Mouse (Mus musculus) forebrain, embryonic 13.5 days (tissue): Measurements from ENCODE around the gene Slc17a3. TPM values are rescaled to one million over a fixed set of nuclear protein-coding genes. Genes with fewer than 3 reads are reported as not detected.

Experiments used
- ATAC-seq: fragments of 200-750 bp; cut with Nextera tagmentation; 2 replicates; pipeline ENCODE4 v1.8.0; 2017
- H3K27ac ChIP-seq: fragments of 300-500 bp; sonication (generic); 2 replicates; pipeline ENCODE4 v1.5.1; 2015; ENCODE audit warnings: inconsistent platforms, mild to moderate bottlenecking, moderate library complexity
- H3K27me3 ChIP-seq: fragments of 300-500 bp; sonication (generic); 2 replicates; pipeline ENCODE4 v1.6.1; 2015; ENCODE audit warnings: mild to moderate bottlenecking, inconsistent platforms
- H3K36me3 ChIP-seq: fragments of 300-500 bp; sonication (generic); 2 replicates; pipeline ENCODE4 v1.6.1; 2015; ENCODE audit warnings: mild to moderate bottlenecking, inconsistent platforms; ENCODE audit not compliant: poor library complexity, severe bottlenecking
- H3K4me1 ChIP-seq: fragments of 300-500 bp; sonication (generic); 2 replicates; pipeline ENCODE4 v1.6.1; 2015; ENCODE audit warnings: inconsistent platforms
- H3K4me2 ChIP-seq: fragments of 300-500 bp; sonication (generic); 2 replicates; pipeline ENCODE4 v1.6.1; 2015; ENCODE audit warnings: inconsistent platforms, mild to moderate bottlenecking, moderate library complexity
- H3K4me3 ChIP-seq: fragments of 300-500 bp; sonication (generic); 2 replicates; pipeline ENCODE4 v1.5.1; 2015; ENCODE audit warnings: mild to moderate bottlenecking, inconsistent platforms
- H3K9ac ChIP-seq: fragments of 300-500 bp; sonication (generic); 2 replicates; pipeline ENCODE4 v1.6.1; 2015; ENCODE audit warnings: mild to moderate bottlenecking, inconsistent platforms
- H3K9me3 ChIP-seq: fragments of 300-500 bp; sonication (generic); replicated peaks from 2 replicates; pipeline ENCODE4 v1.6.1; 2016; ENCODE audit warnings: inconsistent platforms
- WGBS: fragments of 180-500 bp; shearing (Covaris S2); methylation state at CpG from one replicate; pipeline ENCODE4 v1.1.7; 2015; 5-methylcytosine and 5-hydroxymethylcytosine counted together
- polyA plus RNA-seq: library from polyadenylated mRNA; unstranded; fragments of >200 nt; fragmentation: Nextera tagmentation; extraction: Ambion mirVana; gene quantifications from 2 replicates; pipeline ENCODE4 v1.2.1, GENCODE M21; 2015

Slc17a3 gene
- polyA plus RNA-seq, 1 experiment from 2014 or later, result not detected

- H3K27me3 ChIP-seq, result no peaks in the 10 kb centered on the region
- H3K27ac ChIP-seq, result no peak overlapping the region
- H3K9ac ChIP-seq, result no peak overlapping the region
- ATAC-seq, result no peak
- H3K4me3 ChIP-seq, result no peak overlapping the region
- no peaks in the 10 kb centered on the region for H3K36me3 ChIP-seq
- no peak overlapping the region for H3K4me2 ChIP-seq
- no peaks in the 10 kb centered on the region for H3K4me1 ChIP-seq
- WGBS, result 88% methylated on average over 5 of the region's 5 CpGs
- no peaks in the 10 kb centered on the region for H3K9me3 ChIP-seq
These were observed 40.4 kb downstream of the Slc17a3 start for GRCm38 (mm10) chr13:23879636-23880035.

DNA sequence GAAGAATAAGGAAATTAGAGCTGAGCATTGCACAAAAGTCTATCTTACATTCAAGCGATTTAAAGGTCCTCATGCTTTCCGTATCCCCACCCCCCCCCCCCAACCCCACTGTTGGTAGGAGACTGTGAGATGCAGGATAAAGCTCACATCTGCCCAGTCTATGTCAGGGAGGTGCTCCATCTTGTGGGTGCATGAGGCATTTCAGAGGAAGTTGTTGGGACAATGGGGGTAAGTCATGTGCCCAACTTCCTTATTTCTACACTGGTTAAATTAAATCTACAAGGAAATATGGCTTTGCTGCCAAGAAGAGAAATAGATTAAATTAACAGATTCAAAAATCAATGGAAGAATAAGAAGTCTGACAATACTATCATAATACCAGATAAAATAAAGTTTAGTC, 46.3 kb downstream of the Slc17a3 start:
- 32% methylated on average over 2 of the region's 2 CpGs for WGBS
- no peak overlapping the region for H3K4me3 ChIP-seq
- H3K4me1 ChIP-seq, result no peaks in the 10 kb centered on the region
- ATAC-seq, result peak; percentile 67; the same call in 1 of the 2 replicates
- no peaks in the 10 kb centered on the region for H3K27me3 ChIP-seq
- H3K27ac ChIP-seq, result no peak overlapping the region
- no peaks in the 10 kb centered on the region for H3K9me3 ChIP-seq
- no peak overlapping the region for H3K9ac ChIP-seq
- H3K36me3 ChIP-seq, result no peaks in the 10 kb centered on the region
- no peak overlapping the region for H3K4me2 ChIP-seq

- Histone ChIP-seq H3K27me3 (no peaks in the 10 kb centered on the region), H3K27ac (no peak overlapping the region), H3K4me3 (no peak overlapping the region), H3K4me1 (no peaks in the 10 kb centered on the region), H3K9ac (no peak overlapping the region), H3K4me2 (no peak overlapping the region), H3K9me3 (no peaks in the 10 kb centered on the region), H3K36me3 (no peaks in the 10 kb centered on the region)
- WGBS, result 83% methylated on average over 3 of the region's 3 CpGs
- ATAC-seq, result no peak
These were observed 47.9 kb downstream of the Slc17a3 start for GRCm38 (mm10) chr13:23887026-23887725.

- H3K4me2 ChIP-seq, result no peak overlapping the region
- WGBS, result 76% methylated on average over 6 of the region's 6 CpGs
- no peak overlapping the region for H3K27ac ChIP-seq
- H3K4me3 ChIP-seq, result no peak overlapping the region
- no peaks in the 10 kb centered on the region for H3K36me3 ChIP-seq
- H3K4me1 ChIP-seq, result peaks cover 6% of the 10 kb centered on the region
- H3K9me3 ChIP-seq, result no peaks in the 10 kb centered on the region
- ATAC-seq, result no peak
- no peaks in the 10 kb centered on the region for H3K27me3 ChIP-seq
- no peak overlapping the region for H3K9ac ChIP-seq
These were observed 49.9 kb downstream of the Slc17a3 start for GRCm38 (mm10) chr13:23889011-23889605.

- H3K4me1 ChIP-seq, result peaks cover 6% of the 10 kb centered on the region
- no peaks in the 10 kb centered on the region for H3K9me3 ChIP-seq
- H3K9ac ChIP-seq, result no peak overlapping the region
- H3K4me2 ChIP-seq, result no peak overlapping the region
- H3K36me3 ChIP-seq, result no peaks in the 10 kb centered on the region
- 17% methylated on average over 9 of the region's 9 CpGs for WGBS
- no peak overlapping the region for H3K4me3 ChIP-seq
- ATAC-seq, result no peak
- no peaks in the 10 kb centered on the region for H3K27me3 ChIP-seq
- H3K27ac ChIP-seq, result no peak overlapping the region
These were observed 53.5 kb downstream of the Slc17a3 start for GRCm38 (mm10) chr13:23892592-23893268.

GRCm38 (mm10) chr13:23893269-23893593, 54.0 kb downstream of the Slc17a3 start:
- Histone ChIP-seq H3K9me3 (no peaks in the 10 kb centered on the region), H3K27ac (no peak overlapping the region), H3K4me2 (no peak overlapping the region), H3K4me3 (no peak overlapping the region), H3K9ac (no peak overlapping the region), H3K36me3 (no peaks in the 10 kb centered on the region), H3K4me1 (peaks cover 6% of the 10 kb centered on the region), H3K27me3 (no peaks in the 10 kb centered on the region)
- peak; percentile 68 for ATAC-seq
- 17% methylated on average over 4 of the region's 4 CpGs for WGBS

DNA sequence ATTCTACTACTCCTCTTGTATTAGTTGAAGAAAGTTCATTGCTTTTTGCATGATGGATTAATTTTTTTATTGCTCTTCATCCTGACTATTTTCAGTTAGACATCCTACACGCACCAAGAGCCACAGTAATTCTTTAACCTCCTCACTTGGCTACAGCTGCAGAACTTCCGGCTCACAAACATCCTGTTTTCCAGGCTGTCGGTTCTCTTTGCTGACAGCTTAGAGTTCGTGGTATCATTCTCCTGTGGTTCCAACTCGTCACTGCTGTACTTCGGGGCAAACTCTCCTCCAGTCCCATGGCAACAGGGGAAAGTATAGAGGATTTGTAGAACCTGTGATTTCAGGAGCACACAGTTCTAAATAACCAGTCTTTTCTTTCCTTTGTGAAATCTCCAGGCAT, 59.0 kb downstream of the Slc17a3 start:
- no peak for ATAC-seq
- Histone ChIP-seq H3K4me3 (no peak overlapping the region), H3K36me3 (no peaks in the 10 kb centered on the region), H3K27me3 (no peaks in the 10 kb centered on the region), H3K27ac (no peak overlapping the region), H3K4me2 (no peak overlapping the region), H3K9me3 (no peaks in the 10 kb centered on the region), H3K4me1 (peaks cover 2% of the 10 kb centered on the region), H3K9ac (no peak overlapping the region)
- WGBS, result 48% methylated on average over 6 of the region's 6 CpGs

- Histone ChIP-seq H3K36me3 (no peaks in the 10 kb centered on the region), H3K27ac (no peak overlapping the region), H3K4me1 (no peaks in the 10 kb centered on the region), H3K9ac (no peak overlapping the region), H3K27me3 (no peaks in the 10 kb centered on the region), H3K4me3 (no peak overlapping the region), H3K4me2 (no peak overlapping the region), H3K9me3 (no peaks in the 10 kb centered on the region)
- WGBS, result 98% methylated on average over 5 of the region's 5 CpGs
- no peak for ATAC-seq
These were observed 67.7 kb downstream of the Slc17a3 start for GRCm38 (mm10) chr13:23906906-23907305.

GRCm38 (mm10) chr13:23910121-23910520, 70.9 kb downstream of the Slc17a3 start:
- WGBS, result 86% methylated on average over 5 of the region's 5 CpGs
- Histone ChIP-seq H3K27me3 (no peaks in the 10 kb centered on the region), H3K9ac (no peak overlapping the region), H3K4me3 (no peak overlapping the region), H3K36me3 (no peaks in the 10 kb centered on the region), H3K4me2 (no peak overlapping the region), H3K9me3 (no peaks in the 10 kb centered on the region), H3K27ac (no peak overlapping the region), H3K4me1 (no peaks in the 10 kb centered on the region)
- no peak for ATAC-seq

Other genes starting within 250 kb of the Slc17a3 start
- gene Hist1h2be, start 218.3 kb upstream of the Slc17a3 start, polyA plus RNA-seq, result 2.6 and 2.9 TPM in 2 replicates
- gene Hist1h1e, start 216.9 kb upstream of the Slc17a3 start, polyA plus RNA-seq, result 25.7 and 29.7 TPM in 2 replicates
- gene Hist1h2ac, start 155.5 kb upstream of the Slc17a3 start, polyA plus RNA-seq, result 1.0 and 1.3 TPM in 2 replicates
- 34.1 and 41.4 TPM in 2 replicates for gene Hist1h2bc, start 155.2 kb upstream of the Slc17a3 start, polyA plus RNA-seq
- not detected in 2 replicates for gene Hist1h1t, start 143.6 kb upstream of the Slc17a3 start, polyA plus RNA-seq
- gene Hist1h4c, start 141.0 kb upstream of the Slc17a3 start, polyA plus RNA-seq, result 6.5 and 7.9 TPM in 2 replicates
- 2.2 and 2.8 TPM in 2 replicates for gene Hfe, start 128.6 kb upstream of the Slc17a3 start, polyA plus RNA-seq
- gene Hist1h1c, start 100.6 kb upstream of the Slc17a3 start, polyA plus RNA-seq, result 17.8 and 20.5 TPM in 2 replicates
- 8.8 and 10.8 TPM in 2 replicates for gene Hist1h3c, start 93.8 kb upstream of the Slc17a3 start, polyA plus RNA-seq
- gene Hist1h2bb, start 92.7 kb upstream of the Slc17a3 start, polyA plus RNA-seq, result 3.0 and 5.5 TPM in 2 replicates
- 58.6 and 70.5 TPM in 2 replicates for gene Hist1h2ab, start 88.3 kb upstream of the Slc17a3 start, polyA plus RNA-seq
- gene Hist1h3b, start 87.2 kb upstream of the Slc17a3 start, polyA plus RNA-seq, result 17.0 and 19.6 TPM in 2 replicates
- gene Hist1h4b, start 82.4 kb upstream of the Slc17a3 start, polyA plus RNA-seq, result 5.7 and 6.1 TPM in 2 replicates
- gene Hist1h4a, start 78.2 kb upstream of the Slc17a3 start, polyA plus RNA-seq, result 0.64 and 1.1 TPM in 2 replicates
- gene Hist1h3a, start 77.0 kb upstream of the Slc17a3 start, polyA plus RNA-seq, result 6.3 and 7.2 TPM in 2 replicates
- 4.6 and 6.0 TPM in 2 replicates for gene Hist1h1a, start 75.8 kb upstream of the Slc17a3 start, polyA plus RNA-seq
- gene Trim38, start 69.5 kb upstream of the Slc17a3 start, polyA plus RNA-seq, result 0.08 TPM in 1 of 2 replicates, not detected in the other
- gene Slc17a2, start 32.4 kb upstream of the Slc17a3 start, polyA plus RNA-seq, result not detected in 2 replicates
- not detected in 2 replicates for gene Slc17a1, start 28.3 kb downstream of the Slc17a3 start, polyA plus RNA-seq
- not detected in 2 replicates for gene Slc17a4, start 75.6 kb downstream of the Slc17a3 start, polyA plus RNA-seq
- gene Hist1h2ba, start 94.7 kb downstream of the Slc17a3 start, polyA plus RNA-seq, result not detected in 2 replicates
- gene Hist1h2aa, start 95.0 kb downstream of the Slc17a3 start, polyA plus RNA-seq, result not detected in 2 replicates
- 2.1 and 2.6 TPM in 2 replicates for gene Scgn, start 151.8 kb downstream of the Slc17a3 start, polyA plus RNA-seq